Mouse (Mus musculus) layer of hippocampus, adult 2 months (tissue): ENCODE data around the gene Mup18. TPM values are rescaled to one million over a fixed set of nuclear protein-coding genes. Genes with fewer than 3 reads are reported as not detected.
"Not testable (repeated sequence)": the region's sequence is repeated elsewhere in the genome, so short reads cannot be mapped to it uniquely, and the experiment has no call there.

Experiments used
- DNase-seq, 2 experiments: peaks; one replicate each; pipeline ENCODE4 v3.0.0; 2022; ENCODE audit warnings: low spot score in 2 of 2
- H3K27ac ChIP-seq: fragments of 200-600 bp; 2 replicates; pipeline ENCODE4 v1.8.1; 2022
- H3K4me3 ChIP-seq: fragments of 200-600 bp; 2 replicates; pipeline ENCODE4 v1.8.1; 2022; ENCODE audit warnings: mild to moderate bottlenecking
- long read RNA-seq, 2 experiments: library from polyadenylated mRNA; stranded (forward); transcript quantifications; one replicate each; pipeline ENCODE4 v2.0.0; 2021; ENCODE audit warnings: borderline mapping rate in 2 of 2
- total RNA-seq, 2 experiments: library from RNA; stranded (reverse); gene quantifications; 2 replicates each; pipeline ENCODE4 v1.2.3; 2021

Gene Mup18
- not detected for total RNA-seq
- long read RNA-seq, experiment 1 = 0 reads
- long read RNA-seq, experiment 2 = 0 reads

DNA sequence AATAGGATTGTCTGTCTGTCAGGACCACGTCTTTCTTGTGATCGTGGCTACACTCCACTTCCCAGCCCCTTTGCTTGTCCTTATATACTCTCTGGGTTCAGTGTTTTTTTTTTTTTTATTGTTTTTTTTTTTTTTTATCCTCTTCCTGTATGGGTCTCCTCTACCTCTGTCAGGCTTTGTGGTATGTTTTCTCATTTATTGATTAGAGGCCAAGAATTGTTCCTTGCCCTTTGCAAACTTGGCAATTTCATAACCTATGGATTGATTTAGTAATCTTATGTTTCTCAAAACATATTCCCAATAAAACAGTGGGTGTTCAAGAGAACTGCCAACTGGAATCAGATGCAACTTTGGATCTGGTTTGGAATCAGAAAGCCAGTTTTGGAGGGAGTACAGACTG, at the start of gene Mup18:
TSS of gene Mup18 (minus strand) at position 101 of the 400 bp plus-strand sequence.
- H3K4me3 ChIP-seq, DNase-seq, H3K27ac ChIP-seq: not testable (repeated sequence)

DNA sequence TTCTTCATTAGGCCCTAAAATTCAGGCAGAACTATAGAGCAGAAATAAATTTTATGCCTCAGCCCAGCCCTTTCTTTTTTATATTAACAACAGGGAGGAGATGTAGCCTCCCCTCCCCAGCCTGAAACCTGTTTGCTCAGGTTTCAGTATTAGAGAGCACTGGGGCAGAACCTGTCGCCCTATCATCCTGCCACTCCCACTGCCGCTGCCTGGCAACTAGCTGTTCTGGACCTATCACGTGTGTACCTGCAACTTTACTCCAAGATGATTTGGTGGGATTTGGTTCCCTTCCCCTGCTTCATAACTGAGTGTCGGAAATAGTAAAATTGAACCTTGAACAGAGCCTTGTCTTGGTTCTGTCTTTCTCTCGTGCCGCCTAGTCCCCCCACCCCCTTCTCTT, 40.4 kb upstream of the Mup18 start:
- not testable (repeated sequence) for DNase-seq, H3K4me3 ChIP-seq

More for the DNA sequence above, 40.4 kb upstream of the Mup18 start:
- H3K27ac ChIP-seq = not testable (repeated sequence)

Other genes starting within 250 kb of the Mup18 start
- not detected for gene Mup15, start 234.4 kb downstream of the Mup18 start, total RNA-seq
- not detected for gene Mup16, start 154.6 kb downstream of the Mup18 start, total RNA-seq
- not detected for gene Mup17, start 78.3 kb downstream of the Mup18 start, total RNA-seq
- gene Mup19, start 108.1 kb upstream of the Mup18 start, total RNA-seq = not detected
- gene Mup5, start 161.1 kb upstream of the Mup18 start, total RNA-seq = not detected